Mouse (Mus musculus) embryonic facial prominence, embryonic 12.5 days (tissue): ENCODE measurements around the gene Scarb1. TPM values are rescaled to one million over a fixed set of nuclear protein-coding genes. Genes with fewer than 3 reads are reported as not detected.

Experiments
- ATAC-seq: fragments of 200-750 bp; cut with Nextera tagmentation; 2 replicates; pipeline ENCODE4 v1.8.0; 2017; ENCODE audit not compliant: insufficient number of reproducible peaks, insufficient read depth, low FRiP score, low TSS enrichment
- H3K27ac ChIP-seq: fragments of 300-500 bp; sonication (generic); 2 replicates; pipeline ENCODE4 v1.5.1; 2016; ENCODE audit warnings: mild to moderate bottlenecking
- H3K27me3 ChIP-seq: fragments of 300-500 bp; sonication (generic); 2 replicates; pipeline ENCODE4 v1.6.1; 2016; ENCODE audit warnings: mild to moderate bottlenecking, moderate library complexity
- H3K36me3 ChIP-seq: fragments of 300-500 bp; sonication (generic); 2 replicates; pipeline ENCODE4 v1.6.1; 2016; ENCODE audit warnings: mild to moderate bottlenecking
- H3K4me1 ChIP-seq: fragments of 300-500 bp; sonication (generic); 2 replicates; pipeline ENCODE4 v1.6.1; 2016
- H3K4me2 ChIP-seq: fragments of 300-500 bp; sonication (generic); replicated peaks from 2 replicates; pipeline ENCODE4 v1.6.1; 2016; ENCODE audit warnings: mild to moderate bottlenecking, moderate library complexity
- H3K4me3 ChIP-seq: fragments of 300-500 bp; sonication (generic); 2 replicates; pipeline ENCODE4 v1.5.1; 2016; ENCODE audit warnings: mild to moderate bottlenecking
- H3K9ac ChIP-seq: fragments of 300-500 bp; sonication (generic); 2 replicates; pipeline ENCODE4 v1.6.1; 2016; ENCODE audit warnings: mild to moderate bottlenecking, moderate library complexity
- H3K9me3 ChIP-seq: fragments of 300-500 bp; sonication (generic); 2 replicates; pipeline ENCODE4 v1.6.1; 2016; ENCODE audit warnings: mild to moderate bottlenecking, moderate library complexity
- WGBS: fragments of 180-500 bp; shearing (Covaris S2); methylation state at CpG from one replicate; pipeline ENCODE4 v1.1.7; 2016; 5-methylcytosine and 5-hydroxymethylcytosine counted together
- polyA plus RNA-seq: library from polyadenylated mRNA; unstranded; fragments of >200 nt; fragmentation: Nextera tagmentation; extraction: Ambion mirVana; gene quantifications from 2 replicates; pipeline ENCODE4 v1.2.1, GENCODE M21; 2016

Scarb1 gene
- polyA plus RNA-seq, 1 experiment from 2014 or later, result 38.8 TPM

- 15% methylated on average over 8 of the region's 8 CpGs for WGBS
- H3K4me1 ChIP-seq, result peaks cover 2% of the 10 kb centered on the region
- H3K36me3 ChIP-seq, result 0 out of 2 replicates have a peak, but pooled peaks cover 6% of the 10 kb centered on the region
- no peaks in the 10 kb centered on the region for H3K27me3 ChIP-seq
- H3K9me3 ChIP-seq, result no peaks in the 10 kb centered on the region
- 0 out of 2 replicates have a peak, but pooled peaks have one; percentile 38 for ATAC-seq
- peak overlapping the region; percentile 19; the same call in 1 of the 2 replicates for H3K4me2 ChIP-seq
- no peak overlapping the region for H3K4me3 ChIP-seq
- H3K27ac ChIP-seq, result peak overlapping the region; percentile 41; the same call in 1 of the 2 replicates
- no peak overlapping the region for H3K9ac ChIP-seq
These were observed 67.2 kb downstream of the Scarb1 start for GRCm38 (mm10) chr5:125273666-125274109.

GRCm38 (mm10) chr5:125272231-125272988, 68.5 kb downstream of the Scarb1 start:
- no peak for ATAC-seq
- WGBS, result 83% methylated on average over 10 of the region's 10 CpGs
- Histone ChIP-seq H3K4me1 (peaks cover 14% of the 10 kb centered on the region), H3K27me3 (no peaks in the 10 kb centered on the region), H3K4me3 (no peak overlapping the region), H3K27ac (no peak overlapping the region), H3K4me2 (no peak overlapping the region), H3K9ac (no peak overlapping the region), H3K36me3 (0 out of 2 replicates have a peak, but pooled peaks cover 4% of the 10 kb centered on the region), H3K9me3 (no peaks in the 10 kb centered on the region)

- Histone ChIP-seq H3K4me2 (no peak overlapping the region), H3K36me3 (no peaks in the 10 kb centered on the region), H3K27me3 (no peaks in the 10 kb centered on the region), H3K9ac (no peak overlapping the region), H3K9me3 (no peaks in the 10 kb centered on the region), H3K4me1 (peaks cover 15% of the 10 kb centered on the region), H3K4me3 (no peak overlapping the region), H3K27ac (no peak overlapping the region)
- WGBS, result 12% methylated on average over 15 of the region's 15 CpGs
- ATAC-seq, result no peak; the same call in 1 of the 2 replicates
These were observed 69.2 kb downstream of the Scarb1 start for GRCm38 (mm10) chr5:125271531-125272203.

- Histone ChIP-seq H3K4me2 (no peak overlapping the region), H3K9ac (no peak overlapping the region), H3K27ac (no peak overlapping the region), H3K27me3 (no peaks in the 10 kb centered on the region), H3K4me1 (peaks cover 15% of the 10 kb centered on the region), H3K36me3 (no peaks in the 10 kb centered on the region), H3K4me3 (no peak overlapping the region), H3K9me3 (no peaks in the 10 kb centered on the region)
- no peak for ATAC-seq
- 19% methylated on average over 12 of the region's 12 CpGs for WGBS
These were observed 70.2 kb downstream of the Scarb1 start for GRCm38 (mm10) chr5:125270587-125271130.

- Histone ChIP-seq H3K27me3 (no peaks in the 10 kb centered on the region), H3K27ac (no peak overlapping the region), H3K36me3 (no peaks in the 10 kb centered on the region), H3K4me2 (no peak overlapping the region), H3K9ac (no peak overlapping the region), H3K9me3 (no peaks in the 10 kb centered on the region), H3K4me1 (peaks cover 15% of the 10 kb centered on the region), H3K4me3 (no peak overlapping the region)
- 87% methylated on average over 7 of the region's 7 CpGs for WGBS
- no peak for ATAC-seq
These were observed 71.1 kb downstream of the Scarb1 start for GRCm38 (mm10) chr5:125269836-125270235.

- H3K4me2 ChIP-seq, result no peak overlapping the region
- H3K27ac ChIP-seq, result no peak overlapping the region
- H3K9me3 ChIP-seq, result no peaks in the 10 kb centered on the region
- H3K4me3 ChIP-seq, result no peak overlapping the region
- peaks cover 15% of the 10 kb centered on the region for H3K4me1 ChIP-seq
- no peaks in the 10 kb centered on the region for H3K27me3 ChIP-seq
- no peaks in the 10 kb centered on the region for H3K36me3 ChIP-seq
- no peak overlapping the region for H3K9ac ChIP-seq
- ATAC-seq, result no peak
- 88% methylated on average over 8 of the region's 8 CpGs for WGBS
These were observed 71.5 kb downstream of the Scarb1 start for GRCm38 (mm10) chr5:125269399-125269798.

GRCm38 (mm10) chr5:125268033-125268765, 72.7 kb downstream of the Scarb1 start:
- Histone ChIP-seq H3K4me2 (no peak overlapping the region), H3K27ac (peak overlapping the region; percentile 50; the same call in 1 of the 2 replicates), H3K27me3 (no peaks in the 10 kb centered on the region), H3K36me3 (no peaks in the 10 kb centered on the region), H3K4me3 (no peak overlapping the region), H3K9me3 (no peaks in the 10 kb centered on the region), H3K4me1 (peaks cover 15% of the 10 kb centered on the region), H3K9ac (no peak overlapping the region)
- peak; percentile 24; the same call in 1 of the 2 replicates for ATAC-seq
- 8% methylated on average over 10 of the region's 10 CpGs for WGBS

GRCm38 (mm10) chr5:125267150-125267961, 73.5 kb downstream of the Scarb1 start:
- Histone ChIP-seq H3K4me2 (no peak overlapping the region), H3K9ac (no peak overlapping the region), H3K27ac (no peak overlapping the region), H3K27me3 (no peaks in the 10 kb centered on the region), H3K36me3 (no peaks in the 10 kb centered on the region), H3K4me3 (no peak overlapping the region), H3K9me3 (no peaks in the 10 kb centered on the region), H3K4me1 (peaks cover 15% of the 10 kb centered on the region)
- ATAC-seq, result no peak
- WGBS, result 65% methylated on average over 35 of the region's 35 CpGs

- Histone ChIP-seq H3K4me1 (peaks cover 15% of the 10 kb centered on the region), H3K4me2 (no peak overlapping the region), H3K4me3 (no peak overlapping the region), H3K27ac (no peak overlapping the region), H3K36me3 (no peaks in the 10 kb centered on the region), H3K9ac (no peak overlapping the region), H3K9me3 (no peaks in the 10 kb centered on the region), H3K27me3 (no peaks in the 10 kb centered on the region)
- 66% methylated on average over 9 of the region's 9 CpGs for WGBS
- no peak for ATAC-seq
These were observed 74.8 kb downstream of the Scarb1 start for GRCm38 (mm10) chr5:125266128-125266527.

- Histone ChIP-seq H3K36me3 (no peaks in the 10 kb centered on the region), H3K9me3 (no peaks in the 10 kb centered on the region), H3K4me2 (no peak overlapping the region), H3K4me3 (no peak overlapping the region), H3K27ac (peak overlapping the region; percentile 41; the same call in 1 of the 2 replicates), H3K27me3 (no peaks in the 10 kb centered on the region), H3K4me1 (peaks cover 15% of the 10 kb centered on the region), H3K9ac (no peak overlapping the region)
- ATAC-seq, result no peak
- 66% methylated on average over 17 of the region's 17 CpGs for WGBS
These were observed 76.2 kb downstream of the Scarb1 start for GRCm38 (mm10) chr5:125264700-125265099.
